Mouse (Mus musculus) olfactory bulb, adult 2 months (tissue): Measurements from ENCODE around the gene Klk15. TPM values are rescaled to one million over a fixed set of nuclear protein-coding genes. Genes with fewer than 3 reads are reported as not detected.
"Not testable (repeated sequence)": the region's sequence is repeated elsewhere in the genome, so short reads cannot be mapped to it uniquely, and the experiment has no call there.

Experiments
- H3K27ac ChIP-seq: fragments of 200-500 bp; 2 replicates; pipeline ENCODE4 v1.5.1; 2012; ENCODE audit warnings: low read depth, low read length; ENCODE audit not compliant: insufficient read depth
- H3K4me1 ChIP-seq: fragments of 200-500 bp; 2 replicates; pipeline ENCODE4 v1.6.1; 2012; ENCODE audit warnings: low read length; ENCODE audit not compliant: control insufficient read depth, insufficient read depth
- H3K4me3 ChIP-seq: fragments of 200-500 bp; 2 replicates; pipeline ENCODE4 v1.5.1; 2012; ENCODE audit warnings: mild to moderate bottlenecking, low read depth, low read length, moderate library complexity; ENCODE audit not compliant: insufficient read depth
- CTCF ChIP-seq: fragments of 200-500 bp; IDR thresholded peaks from 2 replicates; pipeline ENCODE4 v1.5.1; 2012; ENCODE audit warnings: low read depth, mild to moderate bottlenecking, low read length, moderate library complexity; ENCODE audit not compliant: insufficient read depth
- POLR2A ChIP-seq: fragments of 200-500 bp; IDR thresholded peaks from 2 replicates; pipeline ENCODE4 v1.6.1; 2012; ENCODE audit warnings: mild to moderate bottlenecking, low read depth, low read length, moderate library complexity; ENCODE audit not compliant: insufficient read depth
- WGBS: fragments of 180-500 bp; shearing (Covaris S2); methylation state at CpG from one replicate; pipeline ENCODE4 v1.1.7; 2018; 5-methylcytosine and 5-hydroxymethylcytosine counted together
- polyA plus RNA-seq: library from polyadenylated mRNA; stranded (reverse); fragments of >200 nt; gene quantifications from 2 replicates; pipeline ENCODE4 v1.2.4, GENCODE M21; 2012; ENCODE audit warnings: low replicate concordance; ENCODE audit not compliant: missing spikeins, insufficient read depth, insufficient read length

The Klk15 gene
- polyA plus RNA-seq, 1 experiment, result not detected

- no peak overlapping the region for H3K27ac ChIP-seq
- H3K4me3 ChIP-seq, result no peak overlapping the region
- no peaks in the 10 kb centered on the region for H3K4me1 ChIP-seq
- TF ChIP-seq POLR2A (no peak), CTCF (no peak)
- 80% methylated on average over 3 of the region's 3 CpGs for WGBS
Observed at GRCm38 (mm10) chr7:43967058-43967457, 33.5 kb downstream of the Klk15 start.

- 79% methylated on average over 2 of the region's 2 CpGs for WGBS
- Histone ChIP-seq H3K4me3 (no peak overlapping the region), H3K4me1 (no peaks in the 10 kb centered on the region), H3K27ac (no peak overlapping the region)
- no peak for TF ChIP-seq CTCF
- no peak for TF ChIP-seq POLR2A
Observed at GRCm38 (mm10) chr7:43967612-43968011, 34.1 kb downstream of the Klk15 start.

GRCm38 (mm10) chr7:43975761-43976160, 42.2 kb downstream of the Klk15 start, which contains the start of gene Klk1b9:
TSS of gene Klk1b9 (plus strand) at chr7:43976061.
- not testable (repeated sequence) for H3K4me3 ChIP-seq, H3K27ac ChIP-seq, H3K4me1 ChIP-seq
- whole genome bisulfite sequencing, result 91% methylated on average over 1 of the region's 1 CpGs

- Histone ChIP-seq H3K27ac (no peak overlapping the region), H3K4me1 (no peaks in the 10 kb centered on the region), H3K4me3 (no peak overlapping the region)
- TF ChIP-seq CTCF, result no peak
Observed at GRCm38 (mm10) chr7:43985657-43986056, 52.1 kb downstream of the Klk15 start.

Other genes starting within 250 kb of the Klk15 start
- gene Klk14, start 243.3 kb upstream of the Klk15 start, polyA plus RNA-seq, result not detected in 2 replicates
- not detected in 2 replicates for gene Klk13, start 221.2 kb upstream of the Klk15 start, polyA plus RNA-seq
- gene Klk12, start 164.8 kb upstream of the Klk15 start, polyA plus RNA-seq, result not detected in 2 replicates
- gene Klk11, start 159.1 kb upstream of the Klk15 start, polyA plus RNA-seq, result not detected in 2 replicates
- not detected in 2 replicates for gene Klk10, start 152.7 kb upstream of the Klk15 start, polyA plus RNA-seq
- gene Klk9, start 141.8 kb upstream of the Klk15 start, polyA plus RNA-seq, result not detected in 2 replicates
- not detected in 2 replicates for gene Klk8, start 136.2 kb upstream of the Klk15 start, polyA plus RNA-seq
- gene Klk7, start 122.4 kb upstream of the Klk15 start, polyA plus RNA-seq, result not detected in 2 replicates
- not detected in 2 replicates for gene Klk6, start 109.2 kb upstream of the Klk15 start, polyA plus RNA-seq
- gene Klk5, start 91.8 kb upstream of the Klk15 start, polyA plus RNA-seq, result not detected in 2 replicates
- gene Klk4, start 52.6 kb upstream of the Klk15 start, polyA plus RNA-seq, result not detected in 2 replicates
- not detected in 2 replicates for gene Klk1b8, start 16.9 kb downstream of the Klk15 start, polyA plus RNA-seq
- not detected in 2 replicates for gene Klk1b1, start 33.0 kb downstream of the Klk15 start, polyA plus RNA-seq
- not detected in 2 replicates for gene Klk1b9, start 42.3 kb downstream of the Klk15 start, polyA plus RNA-seq
- not detected in 2 replicates for gene Klk1b11, start 62.1 kb downstream of the Klk15 start, polyA plus RNA-seq
- gene Klk1b26, start 78.4 kb downstream of the Klk15 start, polyA plus RNA-seq, result not detected in 2 replicates
- gene Klk1b27, start 118.5 kb downstream of the Klk15 start, polyA plus RNA-seq, result not detected in 2 replicates
- gene Klk1b21, start 168.6 kb downstream of the Klk15 start, polyA plus RNA-seq, result not detected in 2 replicates
- gene Klk1b22, start 178.9 kb downstream of the Klk15 start, polyA plus RNA-seq, result not detected in 2 replicates
- not detected in 2 replicates for gene Klk1b16, start 203.0 kb downstream of the Klk15 start, polyA plus RNA-seq